Mouse (Mus musculus): ENCODE data around the gene Zfp598.

DNA sequence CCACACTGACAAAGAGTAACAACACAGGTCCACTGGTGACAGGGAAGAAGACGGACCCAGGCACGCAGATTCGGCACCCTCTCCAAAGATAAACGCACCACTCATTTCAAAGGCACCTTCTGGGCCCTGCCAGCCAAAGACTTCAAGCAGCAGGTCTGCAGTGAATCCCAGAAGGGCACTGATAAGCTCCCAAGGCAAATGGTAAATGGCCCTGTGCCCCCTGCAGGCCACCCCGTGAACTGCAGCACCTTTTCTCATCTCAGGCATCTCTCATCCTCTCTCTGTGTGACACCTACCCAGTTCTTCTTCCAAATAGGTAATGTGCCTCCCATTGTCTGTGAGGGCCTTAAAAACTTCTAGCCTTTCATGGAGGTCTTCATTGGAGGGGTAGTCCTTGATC, 40.8 kb upstream of the Zfp598 start:
- peak; percentile 95 for TF ChIP-seq CTCF (IDR thresholded peaks at IDR 0.05; ENCODE audit: borderline replicate concordance, extremely low read depth, insufficient read depth, insufficient read length)
- no peak for TF ChIP-seq POLR2A (IDR thresholded peaks at IDR 0.05; ENCODE audit: borderline replicate concordance, extremely low read depth, insufficient read depth, insufficient read length, poor library complexity, severe bottlenecking)

All from brain, embryonic 14.5 days (tissue).